28 mouse cellular contexts compared by ENCODE assay signal in the genomic region with DNA sequence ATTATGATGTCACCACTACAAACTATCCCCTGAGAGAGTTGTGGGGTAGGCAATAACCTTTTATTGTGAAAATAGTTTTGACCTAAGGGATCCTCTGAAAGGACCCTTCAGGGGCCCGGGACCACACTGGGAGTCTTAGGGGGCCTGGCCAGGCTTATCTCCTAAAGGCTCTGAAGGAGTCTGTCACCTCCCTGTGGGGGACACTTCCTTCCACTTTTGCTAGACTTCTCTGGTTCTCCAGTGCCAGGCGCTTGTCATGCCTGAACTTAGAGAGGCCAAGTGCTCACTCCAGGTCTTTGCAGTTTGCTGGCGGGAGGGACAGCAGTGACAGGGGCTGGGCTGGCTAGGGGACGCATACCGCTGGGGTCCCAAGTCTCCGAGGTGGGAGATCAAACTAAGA. TPM values are rescaled to one million over a fixed set of nuclear protein-coding genes. Genes with fewer than 3 reads are reported as not detected.
DNase-seq lines count a peak whose midpoint lies in the region; ATAC-seq and TF ChIP-seq lines count a peak whose summit lies in the region.
"Had no signal": no experiment of that assay in that cellular context is flagged by ENCODE, and none has a peak within 500 bp of the region (broad histone marks: within the 10 kb centered on the region; RNA-seq: fewer than 3 reads in every experiment).

No protein-coding gene starts in this region.

- H3K27ac ChIP-seq in forebrain, embryonic 10.5 days, result no peak overlapping the region
- H3K27ac ChIP-seq in forebrain, embryonic 15.5 days (replicated peaks), result no peak overlapping the region
- H3K27ac ChIP-seq in intestine, embryonic 16.5 days (ENCODE audit: low read length), result no peak overlapping the region
- H3K27ac ChIP-seq in intestine, postnatal 0 days (ENCODE audit: low read depth, low read length), result no peak overlapping the region
- no peak overlapping the region for H3K27ac ChIP-seq in neural tube, embryonic 15.5 days (replicated peaks)
- H3K27ac ChIP-seq: hindbrain, postnatal 0 days; intestine, embryonic 15.5 days; limb, embryonic 13.5 days; lung, embryonic 15.5 days; stomach, embryonic 15.5 days had no signal

- no peak overlapping the region for H3K9ac ChIP-seq in forebrain, embryonic 15.5 days (replicated peaks)
- H3K9ac ChIP-seq in intestine, embryonic 16.5 days (ENCODE audit: low read depth, low read length), result no peak overlapping the region
- H3K9ac ChIP-seq in intestine, postnatal 0 days (ENCODE audit: low read depth, low read length), result no peak overlapping the region
- no peak overlapping the region for H3K9ac ChIP-seq in neural tube, embryonic 15.5 days (replicated peaks)
- H3K9ac ChIP-seq: heart, embryonic 12.5 days; intestine, embryonic 15.5 days; limb, embryonic 13.5 days; lung, embryonic 15.5 days; stomach, embryonic 15.5 days had no signal

- no peaks in the 10 kb centered on the region for H3K36me3 ChIP-seq in forebrain, embryonic 10.5 days (replicated peaks)
- no peaks in the 10 kb centered on the region for H3K36me3 ChIP-seq in forebrain, embryonic 15.5 days
- H3K36me3 ChIP-seq in intestine, embryonic 16.5 days (ENCODE audit: control insufficient read depth, insufficient read depth, low read length), result no peaks in the 10 kb centered on the region
- no peaks in the 10 kb centered on the region for H3K36me3 ChIP-seq in intestine, postnatal 0 days (ENCODE audit: control insufficient read depth, insufficient read depth)
- no peaks in the 10 kb centered on the region for H3K36me3 ChIP-seq in neural tube, embryonic 15.5 days
- H3K36me3 ChIP-seq: heart, embryonic 12.5 days; intestine, embryonic 15.5 days; limb, embryonic 13.5 days; lung, embryonic 15.5 days; stomach, embryonic 15.5 days had no signal

- 2% methylated on average over 6 of the region's 6 CpGs for WGBS in forebrain, embryonic 10.5 days
- 2% methylated on average over 6 of the region's 6 CpGs for WGBS in forebrain, embryonic 15.5 days
- WGBS in intestine, embryonic 16.5 days, result 20% methylated on average over 6 of the region's 6 CpGs
- WGBS in intestine, postnatal 0 days, result 25% methylated on average over 6 of the region's 6 CpGs
- WGBS in neural tube, embryonic 15.5 days, result 3% methylated on average over 6 of the region's 6 CpGs

- H3K4me2 ChIP-seq in forebrain, embryonic 15.5 days (replicated peaks), result no peak overlapping the region
- no peak overlapping the region for H3K4me2 ChIP-seq in intestine, embryonic 16.5 days (ENCODE audit: low read depth, low read length)
- H3K4me2 ChIP-seq in intestine, postnatal 0 days (replicated peaks; ENCODE audit: low read depth), result no peak overlapping the region
- no peak overlapping the region for H3K4me2 ChIP-seq in neural tube, embryonic 15.5 days
- H3K4me2 ChIP-seq: heart, embryonic 12.5 days; intestine, embryonic 15.5 days; limb, embryonic 13.5 days; liver, embryonic 11.5 days; lung, embryonic 15.5 days; stomach, embryonic 15.5 days had no signal

- DNase-seq in forebrain, embryonic 10.5 days (ENCODE audit: extremely low spot score, low spot score), result peak; percentile 27
- DNase-seq in neural tube, embryonic 10.5 days (ENCODE audit: extremely low spot score, low spot score), result peak; percentile 41
- DNase-seq in left cerebral cortex, adult 11 months (ENCODE audit: low spot score), result no peak
- DNase-seq: adrenal gland, adult 2 months; adrenal gland, postnatal 36 days; cerebellum, adult 18-20 months; cerebellum, postnatal 10 days; gastrocnemius, postnatal 10 days; kidney, adult 9 months; kidney, postnatal 10 days; layer of hippocampus, adult 9-11 months; right cerebral cortex, postnatal 25 days; thymus, postnatal 14 days had no signal

- H3K4me1 ChIP-seq in forebrain, embryonic 10.5 days, result peaks cover 22% of the 10 kb centered on the region
- 0 out of 2 replicates have a peak, but pooled peaks cover 2% of the 10 kb centered on the region for H3K4me1 ChIP-seq in forebrain, embryonic 15.5 days
- H3K4me1 ChIP-seq in intestine, embryonic 16.5 days (ENCODE audit: control insufficient read depth, insufficient read depth, low read length), result 0 out of 2 replicates have a peak, but pooled peaks cover 3% of the 10 kb centered on the region
- no peaks in the 10 kb centered on the region for H3K4me1 ChIP-seq in intestine, postnatal 0 days (replicated peaks; ENCODE audit: control insufficient read depth, insufficient read depth, low read length)
- H3K4me1 ChIP-seq in neural tube, embryonic 15.5 days, result peaks cover 10% of the 10 kb centered on the region; the same call in 1 of the 2 replicates
- H3K4me1 ChIP-seq: stomach, embryonic 15.5 days had no signal

- no peaks in the 10 kb centered on the region for H3K9me3 ChIP-seq in forebrain, embryonic 10.5 days
- no peaks in the 10 kb centered on the region for H3K9me3 ChIP-seq in forebrain, embryonic 15.5 days
- no peaks in the 10 kb centered on the region for H3K9me3 ChIP-seq in intestine, embryonic 16.5 days (ENCODE audit: control insufficient read depth, low read length)
- no peaks in the 10 kb centered on the region for H3K9me3 ChIP-seq in intestine, postnatal 0 days (ENCODE audit: control insufficient read depth)
- no peaks in the 10 kb centered on the region for H3K9me3 ChIP-seq in neural tube, embryonic 15.5 days (replicated peaks)
- H3K9me3 ChIP-seq: intestine, embryonic 15.5 days; limb, embryonic 13.5 days; lung, embryonic 15.5 days; stomach, embryonic 15.5 days had no signal

- no peak overlapping the region for H3K4me3 ChIP-seq in forebrain, embryonic 10.5 days
- no peak overlapping the region for H3K4me3 ChIP-seq in forebrain, embryonic 15.5 days
- H3K4me3 ChIP-seq in intestine, embryonic 16.5 days (ENCODE audit: low read length), result no peak overlapping the region
- H3K4me3 ChIP-seq in intestine, postnatal 0 days (ENCODE audit: low read depth, low read length), result no peak overlapping the region
- H3K4me3 ChIP-seq in neural tube, embryonic 15.5 days (replicated peaks), result no peak overlapping the region
- H3K4me3 ChIP-seq: heart, embryonic 12.5 days; intestine, embryonic 15.5 days; limb, embryonic 13.5 days; lung, embryonic 15.5 days; megakaryocyte, embryonic 14.5 days; stomach, embryonic 15.5 days had no signal

- ATAC-seq in forebrain, embryonic 15.5 days (replicated peaks), result no peak
- 0 out of 2 replicates have a peak, but pooled peaks have one; percentile 10 for ATAC-seq in intestine, embryonic 16.5 days
- ATAC-seq in intestine, postnatal 0 days, result no peak
- ATAC-seq in neural tube, embryonic 15.5 days (ENCODE audit: low FRiP score), result no peak
- ATAC-seq: activated CD4-positive, CD25-positive, alpha-beta regulatory T cell, adult 4 months; forebrain, embryonic 16.5 days; hindbrain, postnatal 0 days had no signal

- TF ChIP-seq CTCF in intestine, postnatal 0 days (IDR thresholded peaks at IDR 0.05; ENCODE audit: low read depth), result no peak

- peaks cover 96% of the 10 kb centered on the region for H3K27me3 ChIP-seq in forebrain, embryonic 10.5 days (ENCODE audit: poor library complexity, severe bottlenecking)
- H3K27me3 ChIP-seq in forebrain, embryonic 15.5 days, result peaks cover 87% of the 10 kb centered on the region
- H3K27me3 ChIP-seq in intestine, embryonic 16.5 days (replicated peaks; ENCODE audit: control insufficient read depth, insufficient read depth, low read length), result peaks cover 35% of the 10 kb centered on the region
- peaks cover 54% of the 10 kb centered on the region for H3K27me3 ChIP-seq in intestine, postnatal 0 days (replicated peaks; ENCODE audit: control insufficient read depth, insufficient read depth, low read length)
- peaks cover 89% of the 10 kb centered on the region for H3K27me3 ChIP-seq in neural tube, embryonic 15.5 days (replicated peaks)
- H3K27me3 ChIP-seq: CH12.LX had no signal

RNA-seq across cellular contexts. Expression of a gene that starts 16.3 kb away (rescaled TPM):
- polyA plus RNA-seq in forebrain, embryonic 10.5 days (2016; fragmentation: Nextera tagmentation; extraction: Ambion mirVana), result 3.2 and 3.3 TPM in 2 replicates
- 1.1 and 1.5 TPM in 2 replicates for polyA plus RNA-seq in forebrain, embryonic 15.5 days (2015; fragmentation: Nextera tagmentation; extraction: Ambion mirVana)
- 30.0 and 33.8 TPM in 2 replicates for polyA plus RNA-seq in intestine, embryonic 16.5 days (2015; fragmentation: Nextera tagmentation; extraction: Ambion mirVana)
- polyA plus RNA-seq in intestine, postnatal 0 days (2015; fragmentation: Nextera tagmentation; extraction: Ambion mirVana), result 20.2 and 22.7 TPM in 2 replicates
- polyA plus RNA-seq in neural tube, embryonic 15.5 days (2015; fragmentation: Nextera tagmentation; extraction: Ambion mirVana), result 2.6 and 7.9 TPM in 2 replicates
- polyA plus RNA-seq: activated CD4-positive, CD25-positive, alpha-beta regulatory T cell, adult 4 months had no signal
